Mouse (Mus musculus): Measurements from ENCODE around the gene Slc25a19. TPM values are rescaled to one million over a fixed set of nuclear protein-coding genes. Genes with fewer than 3 reads are reported as not detected.
"Not testable (repeated sequence)": the region's sequence is repeated elsewhere in the genome, so short reads cannot be mapped to it uniquely, and the experiment has no call there.

Gene Slc25a19
- polyA plus RNA-seq, 1 experiment from 2014 or later = 24.6 TPM

GRCm38 (mm10) chr11:115645498-115645897 lies 17.4 kb upstream of the Slc25a19 start:
- not testable (repeated sequence) for DNase-seq (ENCODE audit: low spot score); H3K4me3 ChIP-seq (ENCODE audit: low read depth, low read length); H3K27me3 ChIP-seq (replicated peaks; ENCODE audit: control insufficient read depth, insufficient read depth, low read length); H3K9ac ChIP-seq (ENCODE audit: low read depth, low read length); ATAC-seq (ENCODE audit: low read depth); H3K4me1 ChIP-seq (ENCODE audit: control insufficient read depth, insufficient read depth, low read length); H3K27ac ChIP-seq (replicated peaks; ENCODE audit: low read depth, low read length); H3K4me2 ChIP-seq (ENCODE audit: low read depth, low read length); H3K9me3 ChIP-seq (ENCODE audit: control insufficient read depth, low read length)
- peaks cover 39% of the 10 kb centered on the region; the same call in 1 of the 2 replicates for H3K36me3 ChIP-seq (ENCODE audit: control insufficient read depth, insufficient read depth, low read length)
- 74% methylated on average over 14 of the region's 14 CpGs for WGBS

- no peak overlapping the region for H3K4me3 ChIP-seq (ENCODE audit: low read depth, low read length)
- H3K4me2 ChIP-seq (ENCODE audit: low read depth, low read length) = no peak overlapping the region
- WGBS = 93% methylated on average over 13 of the region's 13 CpGs
- no peak overlapping the region for H3K27ac ChIP-seq (replicated peaks; ENCODE audit: low read depth, low read length)
- H3K4me1 ChIP-seq (ENCODE audit: control insufficient read depth, insufficient read depth, low read length) = no peaks in the 10 kb centered on the region
- ATAC-seq (ENCODE audit: low read depth) (no peak), DNase-seq (ENCODE audit: low spot score) (no peak)
- H3K27me3 ChIP-seq (replicated peaks; ENCODE audit: control insufficient read depth, insufficient read depth, low read length) = no peaks in the 10 kb centered on the region
- H3K9ac ChIP-seq (ENCODE audit: low read depth, low read length) = no peak overlapping the region; the same call in 1 of the 2 replicates
- H3K9me3 ChIP-seq (ENCODE audit: control insufficient read depth, low read length) = no peaks in the 10 kb centered on the region
- peaks cover 34% of the 10 kb centered on the region; the same call in 1 of the 2 replicates for H3K36me3 ChIP-seq (ENCODE audit: control insufficient read depth, insufficient read depth, low read length)
Observed at GRCm38 (mm10) chr11:115644308-115644707, 16.2 kb upstream of the Slc25a19 start.

- 69% methylated on average over 10 of the region's 10 CpGs for WGBS
- Histone ChIP-seq H3K27ac (replicated peaks; ENCODE audit: low read depth, low read length) (no peak overlapping the region), H3K9ac (ENCODE audit: low read depth, low read length) (no peak overlapping the region), H3K4me2 (ENCODE audit: low read depth, low read length) (no peak overlapping the region), H3K9me3 (ENCODE audit: control insufficient read depth, low read length) (no peaks in the 10 kb centered on the region), H3K4me3 (ENCODE audit: low read depth, low read length) (no peak overlapping the region), H3K27me3 (replicated peaks; ENCODE audit: control insufficient read depth, insufficient read depth, low read length) (no peaks in the 10 kb centered on the region), H3K36me3 (ENCODE audit: control insufficient read depth, insufficient read depth, low read length) (peaks cover 30% of the 10 kb centered on the region; the same call in 1 of the 2 replicates), H3K4me1 (ENCODE audit: control insufficient read depth, insufficient read depth, low read length) (no peaks in the 10 kb centered on the region)
- DNase-seq (ENCODE audit: low spot score) (no peak), ATAC-seq (ENCODE audit: low read depth) (no peak)
Observed at GRCm38 (mm10) chr11:115643265-115643664, 15.2 kb upstream of the Slc25a19 start.

- Histone ChIP-seq H3K9ac (ENCODE audit: low read depth, low read length) (no peak overlapping the region), H3K27ac (replicated peaks; ENCODE audit: low read depth, low read length) (no peak overlapping the region), H3K4me2 (ENCODE audit: low read depth, low read length) (no peak overlapping the region), H3K4me1 (ENCODE audit: control insufficient read depth, insufficient read depth, low read length) (no peaks in the 10 kb centered on the region), H3K27me3 (replicated peaks; ENCODE audit: control insufficient read depth, insufficient read depth, low read length) (no peaks in the 10 kb centered on the region), H3K36me3 (ENCODE audit: control insufficient read depth, insufficient read depth, low read length) (0 out of 2 replicates have a peak, but pooled peaks cover 26% of the 10 kb centered on the region), H3K9me3 (ENCODE audit: control insufficient read depth, low read length) (no peaks in the 10 kb centered on the region), H3K4me3 (ENCODE audit: low read depth, low read length) (no peak overlapping the region)
- ATAC-seq (ENCODE audit: low read depth) (no peak), DNase-seq (ENCODE audit: low spot score) (no peak)
- 97% methylated on average over 2 of the region's 2 CpGs for WGBS
Observed at GRCm38 (mm10) chr11:115642705-115643104, 14.6 kb upstream of the Slc25a19 start.

- Histone ChIP-seq H3K4me2 (ENCODE audit: low read depth, low read length) (no peak overlapping the region), H3K36me3 (ENCODE audit: control insufficient read depth, insufficient read depth, low read length) (0 out of 2 replicates have a peak, but pooled peaks cover 22% of the 10 kb centered on the region), H3K9me3 (ENCODE audit: control insufficient read depth, low read length) (no peaks in the 10 kb centered on the region), H3K4me1 (ENCODE audit: control insufficient read depth, insufficient read depth, low read length) (no peaks in the 10 kb centered on the region), H3K9ac (ENCODE audit: low read depth, low read length) (0 out of 2 replicates have a peak overlapping the region, but pooled peaks have one; percentile 6), H3K27ac (replicated peaks; ENCODE audit: low read depth, low read length) (no peak overlapping the region), H3K4me3 (ENCODE audit: low read depth, low read length) (no peak overlapping the region), H3K27me3 (replicated peaks; ENCODE audit: control insufficient read depth, insufficient read depth, low read length) (no peaks in the 10 kb centered on the region)
- ATAC-seq (ENCODE audit: low read depth) (no peak), DNase-seq (ENCODE audit: low spot score) (no peak)
- 82% methylated on average over 4 of the region's 4 CpGs for WGBS
Observed at GRCm38 (mm10) chr11:115641664-115642036, 13.6 kb upstream of the Slc25a19 start.

- DNase-seq (ENCODE audit: low spot score) = no peak
- H3K4me2 ChIP-seq (ENCODE audit: low read depth, low read length) = no peak overlapping the region
- H3K4me1 ChIP-seq (ENCODE audit: control insufficient read depth, insufficient read depth, low read length) = no peaks in the 10 kb centered on the region
- 0 out of 2 replicates have a peak, but pooled peaks have one; percentile 15 for ATAC-seq (ENCODE audit: low read depth)
- WGBS = 44% methylated on average over 13 of the region's 14 CpGs
- H3K27ac ChIP-seq (replicated peaks; ENCODE audit: low read depth, low read length) = no peak overlapping the region
- 0 out of 2 replicates have a peak, but pooled peaks cover 17% of the 10 kb centered on the region for H3K36me3 ChIP-seq (ENCODE audit: control insufficient read depth, insufficient read depth, low read length)
- H3K9me3 ChIP-seq (ENCODE audit: control insufficient read depth, low read length) = no peaks in the 10 kb centered on the region
- H3K9ac ChIP-seq (ENCODE audit: low read depth, low read length) = 0 out of 2 replicates have a peak overlapping the region, but pooled peaks have one; percentile 6
- no peaks in the 10 kb centered on the region for H3K27me3 ChIP-seq (replicated peaks; ENCODE audit: control insufficient read depth, insufficient read depth, low read length)
- H3K4me3 ChIP-seq (ENCODE audit: low read depth, low read length) = no peak overlapping the region
Observed at GRCm38 (mm10) chr11:115640978-115641663, 13.0 kb upstream of the Slc25a19 start.

- Histone ChIP-seq H3K9ac (ENCODE audit: low read depth, low read length) (no peak overlapping the region), H3K4me1 (ENCODE audit: control insufficient read depth, insufficient read depth, low read length) (no peaks in the 10 kb centered on the region), H3K27ac (replicated peaks; ENCODE audit: low read depth, low read length) (no peak overlapping the region), H3K4me2 (ENCODE audit: low read depth, low read length) (no peak overlapping the region), H3K4me3 (ENCODE audit: low read depth, low read length) (no peak overlapping the region), H3K27me3 (replicated peaks; ENCODE audit: control insufficient read depth, insufficient read depth, low read length) (no peaks in the 10 kb centered on the region), H3K36me3 (ENCODE audit: control insufficient read depth, insufficient read depth, low read length) (0 out of 2 replicates have a peak, but pooled peaks cover 17% of the 10 kb centered on the region), H3K9me3 (ENCODE audit: control insufficient read depth, low read length) (no peaks in the 10 kb centered on the region)
- DNase-seq (ENCODE audit: low spot score) = no peak
- ATAC-seq (ENCODE audit: low read depth) = no peak
- WGBS = 80% methylated on average over 3 of the region's 4 CpGs
Observed at GRCm38 (mm10) chr11:115640311-115640828, 12.3 kb upstream of the Slc25a19 start.

- no peaks in the 10 kb centered on the region for H3K9me3 ChIP-seq (ENCODE audit: control insufficient read depth, low read length)
- no peak overlapping the region for H3K27ac ChIP-seq (replicated peaks; ENCODE audit: low read depth, low read length)
- no peak overlapping the region for H3K9ac ChIP-seq (ENCODE audit: low read depth, low read length)
- H3K4me3 ChIP-seq (ENCODE audit: low read depth, low read length) = no peak overlapping the region
- DNase-seq (ENCODE audit: low spot score) = no peak
- H3K4me2 ChIP-seq (ENCODE audit: low read depth, low read length) = no peak overlapping the region
- no peak for ATAC-seq (ENCODE audit: low read depth)
- H3K4me1 ChIP-seq (ENCODE audit: control insufficient read depth, insufficient read depth, low read length) = no peaks in the 10 kb centered on the region
- no peaks in the 10 kb centered on the region for H3K27me3 ChIP-seq (replicated peaks; ENCODE audit: control insufficient read depth, insufficient read depth, low read length)
- 0 out of 2 replicates have a peak, but pooled peaks cover 11% of the 10 kb centered on the region for H3K36me3 ChIP-seq (ENCODE audit: control insufficient read depth, insufficient read depth, low read length)
- 80% methylated on average over 4 of the region's 4 CpGs for WGBS
Observed at GRCm38 (mm10) chr11:115639540-115639939, 11.4 kb upstream of the Slc25a19 start.
